ENCODE assay signal across 8 mouse cellular contexts in genomic region chr2:44999906-45000305, GRCm38 (mm10).
A peak's percentile ranks its signal among the peaks of the same experiment; 100 is the strongest.
DNase-seq lines count a peak whose midpoint lies in the region; ATAC-seq and TF ChIP-seq lines count a peak whose summit lies in the region.

No protein-coding gene starts in this region.

- peaks cover 2% of the 10 kb centered on the region; the same call in 1 of the 2 replicates for H3K36me3 ChIP-seq in neural tube, embryonic 11.5 days (ENCODE audit: control insufficient read depth, insufficient read depth, low read length)
- peaks cover 35% of the 10 kb centered on the region for H3K36me3 ChIP-seq in hindbrain, embryonic 12.5 days
- peaks cover 41% of the 10 kb centered on the region for H3K36me3 ChIP-seq in lung, embryonic 15.5 days
- no peaks in the 10 kb centered on the region for H3K36me3 ChIP-seq in stomach, postnatal 0 days (ENCODE audit: control insufficient read depth, insufficient read depth, low read length)

- no peak overlapping the region for H3K9ac ChIP-seq in neural tube, embryonic 11.5 days (ENCODE audit: low read length)
- H3K9ac ChIP-seq in hindbrain, embryonic 12.5 days: no peak overlapping the region
- H3K9ac ChIP-seq in lung, embryonic 15.5 days: no peak overlapping the region
- no peak overlapping the region for H3K9ac ChIP-seq in stomach, postnatal 0 days (ENCODE audit: low read length)

- DNase-seq in neural tube, embryonic 11.5 days (ENCODE audit: low spot score): peak; percentile 38
- DNase-seq in neural tube, embryonic 10.5 days (ENCODE audit: extremely low spot score, low spot score): no peak
- peak; percentile 31 for DNase-seq in right cerebral cortex, postnatal 14 days
- DNase-seq in gastrocnemius, adult 8-10 months (ENCODE audit: low spot score in 2 of 2): no peak
- DNase-seq in stomach, postnatal 0 days (ENCODE audit: low spot score): no peak
- no peak for DNase-seq in adrenal gland, postnatal 14 days

- no peak for TF ChIP-seq EP300 in stomach, postnatal 0 days (optimal IDR thresholded peaks at IDR 0.05)

- H3K27me3 ChIP-seq in neural tube, embryonic 11.5 days (ENCODE audit: control insufficient read depth, insufficient read depth, low read length): no peaks in the 10 kb centered on the region
- H3K27me3 ChIP-seq in hindbrain, embryonic 12.5 days: no peaks in the 10 kb centered on the region
- H3K27me3 ChIP-seq in lung, embryonic 15.5 days: no peaks in the 10 kb centered on the region
- H3K27me3 ChIP-seq in stomach, postnatal 0 days (ENCODE audit: control insufficient read depth, insufficient read depth, low read length): no peaks in the 10 kb centered on the region

- no peak overlapping the region for H3K4me2 ChIP-seq in neural tube, embryonic 11.5 days (ENCODE audit: low read depth)
- no peak overlapping the region for H3K4me2 ChIP-seq in hindbrain, embryonic 12.5 days (replicated peaks)
- no peak overlapping the region for H3K4me2 ChIP-seq in lung, embryonic 15.5 days
- H3K4me2 ChIP-seq in stomach, postnatal 0 days (replicated peaks; ENCODE audit: low read depth): no peak overlapping the region

- WGBS in neural tube, embryonic 11.5 days: 43% methylated on average over 6 of the region's 6 CpGs
- WGBS in hindbrain, embryonic 12.5 days: 24% methylated on average over 6 of the region's 6 CpGs
- WGBS in lung, embryonic 15.5 days: 34% methylated on average over 6 of the region's 6 CpGs
- 48% methylated on average over 6 of the region's 6 CpGs for WGBS in stomach, postnatal 0 days

- TF ChIP-seq CTCF in stomach, postnatal 0 days (IDR thresholded peaks at IDR 0.05; ENCODE audit: low read depth): no peak

- no peak overlapping the region for H3K27ac ChIP-seq in neural tube, embryonic 11.5 days (ENCODE audit: low read depth, low read length)
- H3K27ac ChIP-seq in hindbrain, embryonic 12.5 days: no peak overlapping the region
- H3K27ac ChIP-seq in lung, embryonic 15.5 days: no peak overlapping the region
- H3K27ac ChIP-seq in stomach, postnatal 0 days (replicated peaks): no peak overlapping the region

- H3K9me3 ChIP-seq in neural tube, embryonic 11.5 days (ENCODE audit: control insufficient read depth, low read length): no peaks in the 10 kb centered on the region
- H3K9me3 ChIP-seq in hindbrain, embryonic 12.5 days (replicated peaks): no peaks in the 10 kb centered on the region
- H3K9me3 ChIP-seq in lung, embryonic 15.5 days: no peaks in the 10 kb centered on the region
- no peaks in the 10 kb centered on the region for H3K9me3 ChIP-seq in stomach, postnatal 0 days (ENCODE audit: control insufficient read depth, low read length)

- no peak for ATAC-seq in neural tube, embryonic 11.5 days (ENCODE audit: insufficient read depth, low FRiP score, low TSS enrichment)
- ATAC-seq in hindbrain, embryonic 12.5 days (ENCODE audit: low FRiP score): peak; percentile 46; the same call in 1 of the 2 replicates
- peak; percentile 79; the same call in 1 of the 2 replicates for ATAC-seq in lung, embryonic 15.5 days (ENCODE audit: borderline replicate concordance, extremely low read depth, low FRiP score, low TSS enrichment)
- no peak for ATAC-seq in stomach, postnatal 0 days (ENCODE audit: low FRiP score, low TSS enrichment)

- peaks cover 3% of the 10 kb centered on the region; the same call in 1 of the 2 replicates for H3K4me1 ChIP-seq in neural tube, embryonic 11.5 days (ENCODE audit: control insufficient read depth, insufficient read depth, low read length)
- peaks cover 5% of the 10 kb centered on the region; the same call in 1 of the 2 replicates for H3K4me1 ChIP-seq in hindbrain, embryonic 12.5 days
- peaks cover 12% of the 10 kb centered on the region for H3K4me1 ChIP-seq in lung, embryonic 15.5 days
- no peaks in the 10 kb centered on the region; the same call in 1 of the 2 replicates for H3K4me1 ChIP-seq in stomach, postnatal 0 days (replicated peaks; ENCODE audit: control insufficient read depth, insufficient read depth)

- H3K4me3 ChIP-seq in neural tube, embryonic 11.5 days (ENCODE audit: low read depth, low read length): no peak overlapping the region
- no peak overlapping the region for H3K4me3 ChIP-seq in hindbrain, embryonic 12.5 days
- H3K4me3 ChIP-seq in lung, embryonic 15.5 days: no peak overlapping the region
- H3K4me3 ChIP-seq in stomach, postnatal 0 days (ENCODE audit: low read depth, low read length): no peak overlapping the region

Comparison
In these comparisons a context has a peak if more than half of its experiments do, and no peak if none do; other contexts are left out.
1. DNase-seq: peak in neural tube, embryonic 11.5 days (single experiment) and right cerebral cortex, postnatal 14 days (single experiment); none in neural tube, embryonic 10.5 days (single experiment), gastrocnemius, adult 8-10 months (0 of 2), stomach, postnatal 0 days (single experiment) and adrenal gland, postnatal 14 days (single experiment).
2. ATAC-seq: peak in hindbrain, embryonic 12.5 days (single experiment) and lung, embryonic 15.5 days (single experiment); none in neural tube, embryonic 11.5 days (single experiment) and stomach, postnatal 0 days (single experiment).